14 mouse cellular contexts compared by ENCODE assay signal in the genomic region with DNA sequence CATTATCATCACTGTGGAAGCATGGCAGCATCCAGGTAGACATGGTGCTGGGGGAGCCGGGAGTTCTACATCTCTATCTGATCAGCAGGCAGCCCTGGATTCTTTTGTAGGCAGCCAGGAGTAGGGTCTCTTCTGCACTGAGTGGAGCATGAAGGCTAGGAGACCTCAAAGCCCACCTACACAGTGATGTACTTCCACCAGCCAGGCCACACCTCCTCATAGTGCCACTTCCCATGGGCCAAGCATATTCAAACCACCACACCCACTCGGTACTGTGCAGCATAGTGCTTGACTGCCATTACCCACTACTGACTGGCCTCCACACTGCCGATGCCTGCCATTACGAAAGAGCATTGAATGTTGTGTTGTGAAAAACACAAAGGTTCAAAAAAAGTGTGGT. TPM values are rescaled to one million over a fixed set of nuclear protein-coding genes. Genes with fewer than 3 reads are reported as not detected.
DNase-seq lines count a peak whose midpoint lies in the region; ATAC-seq and TF ChIP-seq lines count a peak whose summit lies in the region.
"Had no signal": no experiment of that assay in that cellular context is flagged by ENCODE, and none has a peak within 500 bp of the region (broad histone marks: within the 10 kb centered on the region; RNA-seq: fewer than 3 reads in every experiment).

No protein-coding gene starts in this region.

- no peak overlapping the region for H3K4me2 ChIP-seq in kidney, embryonic 16.5 days (replicated peaks; ENCODE audit: low read depth, low read length)
- H3K4me2 ChIP-seq in embryonic facial prominence, embryonic 14.5 days (ENCODE audit: low read depth, low read length): no peak overlapping the region
- H3K4me2 ChIP-seq: heart, embryonic 11.5 days; liver, embryonic 13.5 days had no signal

- peak overlapping the region; percentile 86; the same call in 1 of the 2 replicates for H3K27ac ChIP-seq in kidney, embryonic 16.5 days (ENCODE audit: low read length)
- peak overlapping the region; percentile 94 for H3K27ac ChIP-seq in bone marrow macrophage, adult 2 months (ENCODE audit: insufficient read depth, low read depth, low read length)
- peak overlapping the region; percentile 85 for H3K27ac ChIP-seq in embryonic facial prominence, embryonic 14.5 days (replicated peaks; ENCODE audit: low read depth, low read length)
- H3K27ac ChIP-seq in olfactory bulb, adult 2 months (ENCODE audit: insufficient read depth, low read depth, low read length): peak overlapping the region; percentile 56; the same call in 1 of the 2 replicates
- H3K27ac ChIP-seq: forebrain, embryonic 10.5 days; left cerebral cortex, adult 2 months; midbrain, embryonic 10.5 days had no signal

- no peak overlapping the region for H3K9ac ChIP-seq in kidney, embryonic 16.5 days (replicated peaks; ENCODE audit: low read length)
- H3K9ac ChIP-seq in embryonic facial prominence, embryonic 14.5 days (ENCODE audit: low read depth, low read length): no peak overlapping the region
- H3K9ac ChIP-seq: liver, embryonic 13.5 days had no signal

- WGBS in kidney, embryonic 16.5 days: 97% methylated on average over 4 of the region's 4 CpGs
- WGBS in embryonic facial prominence, embryonic 14.5 days: 90% methylated on average over 4 of the region's 4 CpGs
- 93% methylated on average over 4 of the region's 4 CpGs for WGBS in olfactory bulb, adult 2 months

- no peak for DNase-seq in kidney, adult 18-20 months
- DNase-seq in embryonic facial prominence, embryonic 14.5 days (ENCODE audit: low spot score): no peak
- DNase-seq in yolk sac, embryonic 10.5 days (ENCODE audit: low spot score): no peak
- no peak for DNase-seq in cerebellum, postnatal 14 days
- DNase-seq: kidney, adult 8-10 months; liver, embryonic 13.5 days; thymus, postnatal 4 days had no signal

- H3K4me3 ChIP-seq in kidney, embryonic 16.5 days (ENCODE audit: low read length): no peak overlapping the region
- H3K4me3 ChIP-seq in bone marrow macrophage, adult 2 months (ENCODE audit: insufficient read depth, low read length): peak overlapping the region; percentile 29; the same call in 1 of the 2 replicates
- H3K4me3 ChIP-seq in embryonic facial prominence, embryonic 14.5 days (ENCODE audit: low read depth, low read length): no peak overlapping the region
- H3K4me3 ChIP-seq in olfactory bulb, adult 2 months (ENCODE audit: insufficient read depth, low read depth, low read length): no peak overlapping the region
- H3K4me3 ChIP-seq: forebrain, embryonic 10.5 days; liver, embryonic 13.5 days; midbrain, embryonic 10.5 days had no signal

- H3K4me1 ChIP-seq in kidney, embryonic 16.5 days (ENCODE audit: insufficient read depth, low read length): peaks cover 13% of the 10 kb centered on the region; the same call in 1 of the 2 replicates
- peaks cover 8% of the 10 kb centered on the region for H3K4me1 ChIP-seq in bone marrow macrophage, adult 2 months (ENCODE audit: control insufficient read depth, insufficient read depth, low read length)
- 0 out of 2 replicates have a peak, but pooled peaks cover 11% of the 10 kb centered on the region for H3K4me1 ChIP-seq in embryonic facial prominence, embryonic 14.5 days (ENCODE audit: control insufficient read depth, insufficient read depth, low read length)
- peaks cover 8% of the 10 kb centered on the region; the same call in 1 of the 2 replicates for H3K4me1 ChIP-seq in olfactory bulb, adult 2 months (ENCODE audit: control insufficient read depth, insufficient read depth, low read length)
- H3K4me1 ChIP-seq: forebrain, embryonic 10.5 days; liver, embryonic 13.5 days; midbrain, embryonic 10.5 days had no signal

- peak; percentile 44; the same call in 1 of the 2 replicates for ATAC-seq in kidney, embryonic 16.5 days (ENCODE audit: low FRiP score, low TSS enrichment)
- ATAC-seq in embryonic facial prominence, embryonic 14.5 days (ENCODE audit: low read depth): no peak

- H3K27me3 ChIP-seq in kidney, embryonic 16.5 days (ENCODE audit: insufficient read depth, low read length): no peaks in the 10 kb centered on the region
- no peaks in the 10 kb centered on the region for H3K27me3 ChIP-seq in embryonic facial prominence, embryonic 14.5 days (replicated peaks; ENCODE audit: control insufficient read depth, insufficient read depth, low read length)
- H3K27me3 ChIP-seq: liver, embryonic 13.5 days had no signal

- no peak for TF ChIP-seq POLR2A in bone marrow macrophage, adult 2 months (IDR thresholded peaks at IDR 0.05; ENCODE audit: borderline replicate concordance, low read depth, low read length)
- no peak for TF ChIP-seq POLR2A in olfactory bulb, adult 2 months (IDR thresholded peaks at IDR 0.05; ENCODE audit: insufficient read depth, low read depth, low read length)

- no peaks in the 10 kb centered on the region for H3K36me3 ChIP-seq in kidney, embryonic 16.5 days (ENCODE audit: insufficient read depth, low read length)
- no peaks in the 10 kb centered on the region for H3K36me3 ChIP-seq in embryonic facial prominence, embryonic 14.5 days (ENCODE audit: control insufficient read depth, insufficient read depth, low read length)
- H3K36me3 ChIP-seq: forebrain, embryonic 10.5 days; liver, embryonic 13.5 days; midbrain, embryonic 10.5 days had no signal

- no peak for TF ChIP-seq CTCF in bone marrow macrophage, adult 2 months (IDR thresholded peaks at IDR 0.05; ENCODE audit: low read depth, low read length)
- TF ChIP-seq CTCF in olfactory bulb, adult 2 months (IDR thresholded peaks at IDR 0.05; ENCODE audit: insufficient read depth, low read depth, low read length): no peak

- H3K9me3 ChIP-seq in kidney, embryonic 16.5 days (ENCODE audit: low read length): 0 out of 2 replicates have a peak, but pooled peaks cover 3% of the 10 kb centered on the region
- H3K9me3 ChIP-seq in embryonic facial prominence, embryonic 14.5 days (ENCODE audit: control insufficient read depth, low read length): 0 out of 2 replicates have a peak, but pooled peaks cover 4% of the 10 kb centered on the region
- H3K9me3 ChIP-seq: forebrain, embryonic 10.5 days had no signal

RNA-seq across cellular contexts. Expression of a gene that starts 28.0 kb away (rescaled TPM):
- polyA plus RNA-seq in kidney, embryonic 16.5 days (2015; fragmentation: Nextera tagmentation; extraction: Ambion mirVana): 2.2 and 2.3 TPM in 2 replicates
- polyA plus RNA-seq in bone marrow macrophage, adult 2 months (2012; ENCODE audit: insufficient read depth, insufficient read length, missing spikeins): 1.8 and 2.0 TPM in 2 replicates
- polyA plus RNA-seq in embryonic facial prominence, embryonic 14.5 days (2014; fragmentation: Nextera tagmentation; extraction: Ambion mirVana): 2.5 and 3.1 TPM in 2 replicates
- not detected in 2 replicates for polyA plus RNA-seq in olfactory bulb, adult 2 months (2012; ENCODE audit: insufficient read depth, insufficient read length, low replicate concordance, missing spikeins)

RNA-seq across cellular contexts. Expression of a gene that starts 33.7 kb away (rescaled TPM):
- 22.2 and 24.4 TPM in 2 replicates for polyA plus RNA-seq in kidney, embryonic 16.5 days (2015; fragmentation: Nextera tagmentation; extraction: Ambion mirVana)
- 12.8 and 13.2 TPM in 2 replicates for polyA plus RNA-seq in bone marrow macrophage, adult 2 months (2012; ENCODE audit: insufficient read depth, insufficient read length, missing spikeins)
- 27.7 and 28.0 TPM in 2 replicates for polyA plus RNA-seq in embryonic facial prominence, embryonic 14.5 days (2014; fragmentation: Nextera tagmentation; extraction: Ambion mirVana)
- not detected in 2 replicates for polyA plus RNA-seq in olfactory bulb, adult 2 months (2012; ENCODE audit: insufficient read depth, insufficient read length, low replicate concordance, missing spikeins)
